Mouse (Mus musculus): ENCODE data around the gene Ankrd12. TPM values are rescaled to one million over a fixed set of nuclear protein-coding genes. Genes with fewer than 3 reads are reported as not detected.
"Not testable (repeated sequence)": the region's sequence is repeated elsewhere in the genome, so short reads cannot be mapped to it uniquely, and the experiment has no call there.

Ankrd12 gene
- polyA plus RNA-seq, 1 experiment from 2014 or later, result 135 TPM

DNA sequence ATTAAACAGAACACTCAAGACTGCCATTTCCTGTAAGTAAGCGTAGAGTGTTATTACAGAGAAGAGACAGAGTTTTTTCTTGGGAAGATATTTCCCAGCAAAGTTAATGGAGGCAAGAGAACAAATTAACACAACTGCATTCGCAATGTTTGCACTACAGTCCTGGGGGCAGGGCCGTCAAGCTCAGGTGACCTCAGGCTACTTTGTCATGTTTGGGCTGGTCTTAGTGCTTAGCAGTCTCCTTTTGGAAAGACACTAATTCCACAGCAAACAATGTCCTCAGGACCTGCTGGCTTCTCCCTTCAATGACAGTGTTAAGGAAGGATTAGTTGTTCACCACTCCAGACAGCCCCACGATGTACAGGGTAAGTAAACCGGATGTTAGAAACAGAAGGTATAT, 35.9 kb downstream of the Ankrd12 start:
- no peaks in the 10 kb centered on the region for H3K9me3 ChIP-seq
- ATAC-seq (replicated peaks), result no peak
- H3K36me3 ChIP-seq, result peaks cover 14% of the 10 kb centered on the region
- no peak overlapping the region for H3K4me3 ChIP-seq
- H3K9ac ChIP-seq (replicated peaks), result no peak overlapping the region
- WGBS, result 92% methylated on average over 5 of the region's 5 CpGs
- no peaks in the 10 kb centered on the region for H3K27me3 ChIP-seq
- H3K4me2 ChIP-seq (replicated peaks), result no peak overlapping the region
- H3K4me1 ChIP-seq, result no peaks in the 10 kb centered on the region
- H3K27ac ChIP-seq (replicated peaks), result no peak overlapping the region

DNA sequence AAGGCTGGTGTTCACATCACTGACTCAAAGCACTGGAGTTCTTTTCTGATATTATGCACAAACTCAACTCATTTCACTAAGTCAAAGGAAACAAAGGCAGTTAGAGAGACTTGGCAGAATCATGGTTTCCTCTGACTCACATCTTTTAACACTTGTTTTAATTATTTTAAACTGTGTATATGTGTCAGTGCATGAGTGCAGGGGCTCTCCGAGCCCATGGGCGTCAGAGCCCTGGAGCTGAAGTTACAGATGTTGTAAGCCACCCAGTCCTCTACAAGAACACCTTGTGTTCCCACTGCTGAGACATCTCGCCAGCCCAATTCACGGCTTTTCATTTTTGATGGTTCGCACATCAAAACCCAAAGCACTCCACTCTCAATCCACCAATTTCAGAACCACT, 43.6 kb downstream of the Ankrd12 start:
- no peak overlapping the region for H3K27ac ChIP-seq (replicated peaks)
- H3K4me2 ChIP-seq (replicated peaks), result no peak overlapping the region
- no peaks in the 10 kb centered on the region for H3K4me1 ChIP-seq
- H3K9ac ChIP-seq (replicated peaks), result no peak overlapping the region
- no peaks in the 10 kb centered on the region for H3K27me3 ChIP-seq
- 96% methylated on average over 5 of the region's 5 CpGs for WGBS
- peaks cover 17% of the 10 kb centered on the region; the same call in 1 of the 2 replicates for H3K36me3 ChIP-seq
- H3K4me3 ChIP-seq, result no peak overlapping the region
- ATAC-seq (replicated peaks), result no peak
- H3K9me3 ChIP-seq, result no peaks in the 10 kb centered on the region

DNA sequence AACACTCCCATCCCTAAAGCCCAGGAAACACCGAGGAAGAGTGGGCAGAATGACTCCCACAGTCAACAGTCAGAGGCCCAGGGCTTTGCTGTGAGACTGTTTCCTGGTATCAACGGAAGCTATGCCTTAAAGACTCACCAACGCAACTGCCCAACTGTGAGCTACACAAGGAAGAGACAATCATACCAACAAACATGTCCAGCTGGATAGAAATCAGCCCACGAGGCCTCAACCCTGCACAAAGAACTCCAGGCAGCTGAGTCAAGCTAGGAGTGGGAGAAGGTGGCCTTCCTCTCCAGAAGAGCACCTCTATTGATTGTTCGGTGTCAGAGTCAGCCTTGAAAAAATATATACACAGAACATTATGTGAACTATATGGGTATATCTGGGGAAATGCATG, 44.9 kb downstream of the Ankrd12 start:
- Histone ChIP-seq H3K36me3 (peaks cover 23% of the 10 kb centered on the region), H3K4me1 (no peaks in the 10 kb centered on the region), H3K9me3 (no peaks in the 10 kb centered on the region), H3K27me3 (no peaks in the 10 kb centered on the region), H3K27ac (replicated peaks) (no peak overlapping the region), H3K4me3 (no peak overlapping the region), H3K4me2 (replicated peaks) (no peak overlapping the region), H3K9ac (replicated peaks) (no peak overlapping the region)
- WGBS, result 89% methylated on average over 5 of the region's 5 CpGs
- ATAC-seq (replicated peaks), result no peak

DNA sequence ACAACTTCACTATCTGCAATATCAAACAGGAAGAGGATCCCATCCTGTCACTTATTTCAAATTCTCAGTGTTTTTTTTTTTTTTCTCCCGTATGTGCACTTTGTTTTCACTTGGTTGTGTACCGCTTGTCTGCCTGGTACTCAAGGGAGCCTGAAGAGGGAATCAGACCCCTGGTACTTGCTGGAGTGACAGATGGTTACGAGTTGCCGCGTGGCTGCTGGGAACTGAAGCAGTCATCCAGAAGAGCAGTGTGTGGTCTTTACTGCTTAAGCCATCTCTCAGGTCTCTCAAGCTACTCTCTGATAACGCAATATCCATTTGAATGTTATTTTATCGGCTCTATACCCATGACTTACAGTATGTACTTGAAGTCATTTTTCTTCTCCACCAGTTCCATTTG, 52.7 kb downstream of the Ankrd12 start:
- Histone ChIP-seq H3K9me3 (no peaks in the 10 kb centered on the region), H3K4me3 (no peak overlapping the region), H3K36me3 (peaks cover 45% of the 10 kb centered on the region), H3K4me1 (no peaks in the 10 kb centered on the region), H3K4me2 (replicated peaks) (no peak overlapping the region), H3K27me3 (no peaks in the 10 kb centered on the region), H3K9ac (replicated peaks) (no peak overlapping the region), H3K27ac (replicated peaks) (no peak overlapping the region)
- 90% methylated on average over 7 of the region's 7 CpGs for WGBS
- ATAC-seq (replicated peaks), result no peak

DNA sequence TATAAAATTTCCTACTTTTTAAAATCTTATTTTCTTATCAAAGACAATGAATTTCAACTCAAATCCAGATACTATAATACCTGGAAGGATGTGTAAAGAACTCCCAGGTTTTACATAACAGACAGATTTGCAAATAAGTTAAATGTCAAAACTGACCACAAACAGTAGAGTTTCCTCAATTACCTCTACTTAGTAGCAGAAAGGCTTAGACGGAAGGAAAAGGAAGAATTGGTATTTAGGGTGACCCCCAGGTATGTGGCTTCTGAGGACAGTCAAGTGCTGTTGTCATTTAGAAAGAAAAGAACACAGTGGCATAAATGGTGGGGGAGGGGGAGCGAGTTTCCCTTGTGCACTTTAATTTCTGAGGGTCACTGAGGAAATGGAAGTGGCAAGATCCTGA, 65.1 kb downstream of the Ankrd12 start:
- ATAC-seq (replicated peaks), result no peak
- WGBS, result 77% methylated on average over 2 of the region's 2 CpGs
- Histone ChIP-seq H3K27me3 (no peaks in the 10 kb centered on the region), H3K4me3 (no peak overlapping the region), H3K4me2 (replicated peaks) (no peak overlapping the region), H3K9ac (replicated peaks) (no peak overlapping the region), H3K9me3 (no peaks in the 10 kb centered on the region), H3K27ac (replicated peaks) (no peak overlapping the region), H3K36me3 (no peaks in the 10 kb centered on the region), H3K4me1 (no peaks in the 10 kb centered on the region)

DNA sequence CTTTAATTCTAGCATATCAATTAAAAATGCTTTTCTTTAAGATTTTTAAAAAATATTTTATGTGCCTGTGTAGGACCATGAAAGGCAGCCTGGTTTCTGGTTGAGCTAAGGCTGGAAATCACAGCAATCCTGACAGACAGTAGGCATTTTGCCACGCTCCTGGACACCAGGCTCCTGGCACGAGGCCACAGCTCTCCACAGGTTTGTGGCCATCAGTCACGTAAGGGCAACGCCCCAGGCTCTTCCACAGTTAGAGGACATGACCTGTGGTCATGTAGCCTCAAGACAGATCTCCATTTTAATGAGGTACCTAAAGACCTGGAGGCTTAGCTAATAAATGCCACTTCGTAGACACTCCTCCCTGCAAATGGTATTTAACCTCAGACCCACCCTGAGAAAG, 69.0 kb downstream of the Ankrd12 start:
- Histone ChIP-seq H3K9ac (replicated peaks) (no peak overlapping the region), H3K27me3 (no peaks in the 10 kb centered on the region), H3K9me3 (no peaks in the 10 kb centered on the region), H3K4me3 (no peak overlapping the region), H3K4me2 (replicated peaks) (no peak overlapping the region), H3K4me1 (no peaks in the 10 kb centered on the region), H3K36me3 (no peaks in the 10 kb centered on the region), H3K27ac (replicated peaks) (no peak overlapping the region)
- WGBS, result 75% methylated on average over 5 of the region's 5 CpGs
- no peak for ATAC-seq (replicated peaks)

DNA sequence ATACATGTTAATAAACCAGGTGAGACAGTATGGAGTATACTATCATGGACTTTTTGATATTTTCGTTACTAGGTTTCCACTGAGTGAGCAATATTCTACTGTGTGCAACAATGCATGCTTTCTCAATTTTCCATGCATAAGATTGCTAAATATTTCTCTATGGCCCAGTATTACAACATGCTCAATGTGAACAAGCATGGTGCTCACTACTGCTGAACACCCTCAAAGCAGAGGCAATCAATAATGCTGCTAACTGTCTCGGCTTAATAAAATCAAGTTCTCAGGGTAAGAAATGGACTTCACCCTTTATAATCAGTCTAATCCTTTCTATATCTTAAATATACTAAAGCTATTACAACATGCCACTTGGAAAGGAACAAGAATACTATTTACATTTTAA, 69.4 kb downstream of the Ankrd12 start:
- Histone ChIP-seq H3K36me3 (no peaks in the 10 kb centered on the region), H3K4me2 (replicated peaks) (no peak overlapping the region), H3K27ac (replicated peaks) (no peak overlapping the region), H3K9me3 (no peaks in the 10 kb centered on the region), H3K27me3 (no peaks in the 10 kb centered on the region), H3K4me3 (no peak overlapping the region), H3K4me1 (no peaks in the 10 kb centered on the region), H3K9ac (replicated peaks) (no peak overlapping the region)
- 94% methylated on average over 2 of the region's 2 CpGs for WGBS
- ATAC-seq (replicated peaks), result no peak

DNA sequence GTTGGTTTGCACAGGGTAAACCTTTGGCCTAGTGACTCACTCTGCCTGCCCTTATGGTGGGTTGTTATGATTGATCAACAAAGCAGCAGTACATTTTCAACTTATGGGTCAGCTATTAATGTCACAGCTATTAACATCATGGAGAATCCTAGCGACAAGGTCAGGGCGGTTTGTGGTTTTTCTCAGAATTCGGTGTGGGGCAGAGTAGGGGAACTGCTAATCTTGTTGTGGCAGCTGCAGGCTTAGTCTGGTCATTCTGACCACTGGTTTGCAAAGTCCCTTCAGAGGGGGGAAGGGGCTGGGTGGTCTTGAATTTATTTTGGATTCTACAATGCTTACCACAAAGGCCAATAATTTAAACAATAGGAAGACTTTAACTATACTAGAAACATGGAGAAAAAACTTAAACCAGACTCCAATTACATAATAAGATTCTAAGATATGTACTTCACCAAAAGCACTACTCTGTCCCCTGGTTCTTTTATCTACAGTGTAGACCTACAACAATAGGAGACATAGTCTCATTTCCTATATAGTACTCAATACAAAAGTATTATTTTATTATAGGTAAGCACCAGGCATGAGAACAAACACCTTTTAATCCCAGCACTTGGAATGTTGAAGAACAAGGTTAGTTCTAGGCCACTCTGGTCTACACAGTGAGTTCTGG, 88.6 kb downstream of the Ankrd12 start:
- ATAC-seq (replicated peaks), result no peak
- Histone ChIP-seq H3K27ac (replicated peaks) (no peak overlapping the region), H3K4me3 (no peak overlapping the region), H3K9me3 (no peaks in the 10 kb centered on the region), H3K4me1 (no peaks in the 10 kb centered on the region), H3K36me3 (peaks cover 10% of the 10 kb centered on the region), H3K4me2 (replicated peaks) (no peak overlapping the region), H3K9ac (replicated peaks) (no peak overlapping the region), H3K27me3 (no peaks in the 10 kb centered on the region)
- 92% methylated on average over 3 of the region's 3 CpGs for WGBS

DNA sequence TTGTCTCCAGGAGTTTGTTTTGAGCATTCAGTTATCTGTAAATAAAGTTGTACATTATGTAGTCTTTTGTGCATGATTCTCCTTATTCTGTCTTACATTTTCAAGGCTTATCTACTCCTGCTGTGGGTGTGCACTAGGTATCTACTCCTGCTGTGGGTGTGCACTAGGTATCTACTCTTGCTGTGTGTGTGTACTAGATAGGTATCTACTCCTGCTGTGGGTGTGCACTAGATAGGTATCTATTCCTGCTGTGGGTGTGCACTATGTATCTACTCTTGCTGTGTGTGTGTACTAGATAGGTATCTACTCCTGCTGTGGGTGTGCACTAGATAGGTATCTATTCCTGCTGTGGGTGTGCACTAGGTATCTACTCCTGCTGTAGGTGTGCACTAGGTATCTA, 100.2 kb downstream of the Ankrd12 start:
- H3K4me3 ChIP-seq; H3K4me2 ChIP-seq (replicated peaks); H3K4me1 ChIP-seq; H3K27me3 ChIP-seq; H3K9ac ChIP-seq (replicated peaks); ATAC-seq (replicated peaks); H3K27ac ChIP-seq (replicated peaks); H3K9me3 ChIP-seq: not testable (repeated sequence)
- H3K36me3 ChIP-seq, result peaks cover 25% of the 10 kb centered on the region; the same call in 1 of the 2 replicates

DNA sequence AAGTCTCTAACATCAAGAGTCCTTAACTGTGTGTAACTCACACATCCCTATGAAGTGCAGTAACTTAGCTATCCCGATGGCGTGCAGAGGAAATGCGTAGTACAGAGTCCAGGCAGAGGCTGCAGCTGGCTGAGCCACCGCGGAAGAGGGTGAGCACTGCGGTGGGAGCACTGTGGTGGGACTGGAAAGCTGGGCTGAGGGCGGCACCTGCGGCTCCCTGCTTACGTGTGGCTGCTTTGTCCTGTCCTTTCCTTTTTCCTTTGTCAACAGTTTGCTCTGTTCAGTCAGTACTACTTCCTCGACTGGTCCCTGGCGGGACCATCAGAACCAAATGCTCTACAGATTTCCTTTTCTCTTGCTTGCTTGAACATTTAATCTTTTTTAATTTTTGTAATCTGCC, 109.1 kb downstream of the Ankrd12 start:
- no peak for ATAC-seq (replicated peaks)

DNA sequence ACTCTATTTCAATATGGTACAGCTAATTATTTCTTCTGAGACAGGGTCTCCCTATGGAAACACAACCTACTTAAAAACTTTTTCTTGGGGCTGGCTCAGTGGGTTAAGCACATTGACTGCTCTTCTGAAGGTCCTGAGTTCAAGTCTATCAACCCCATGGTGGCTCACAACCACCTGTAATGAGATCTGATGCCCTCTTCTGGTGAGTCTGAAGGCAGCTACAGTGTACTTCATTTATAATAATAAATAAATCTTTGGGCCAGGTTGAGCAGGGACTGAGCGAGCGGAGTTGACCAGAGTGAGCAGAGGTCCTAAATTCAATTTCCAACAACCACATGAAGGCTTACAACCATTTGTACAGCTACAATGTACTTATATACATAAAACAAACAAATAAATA, 114.6 kb downstream of the Ankrd12 start:
- H3K4me2 ChIP-seq (replicated peaks), result no peak overlapping the region
- H3K4me1 ChIP-seq, result no peaks in the 10 kb centered on the region
- H3K9ac ChIP-seq (replicated peaks), result no peak overlapping the region
- no peak overlapping the region for H3K4me3 ChIP-seq
- no peak for ATAC-seq (replicated peaks)
- H3K36me3 ChIP-seq, result no peaks in the 10 kb centered on the region; the same call in 1 of the 2 replicates
- H3K27ac ChIP-seq (replicated peaks), result no peak overlapping the region
- WGBS, result 95% methylated on average over 2 of the region's 2 CpGs
- H3K9me3 ChIP-seq, result no peaks in the 10 kb centered on the region
- no peaks in the 10 kb centered on the region for H3K27me3 ChIP-seq

More for the DNA sequence above, 109.1 kb downstream of the Ankrd12 start:
- Histone ChIP-seq H3K36me3 (peaks cover 13% of the 10 kb centered on the region), H3K4me1 (no peaks in the 10 kb centered on the region), H3K4me3 (no peak overlapping the region), H3K27me3 (no peaks in the 10 kb centered on the region), H3K9me3 (no peaks in the 10 kb centered on the region), H3K9ac (replicated peaks) (no peak overlapping the region), H3K4me2 (replicated peaks) (no peak overlapping the region), H3K27ac (replicated peaks) (no peak overlapping the region)
- WGBS, result 62% methylated on average over 11 of the region's 11 CpGs

DNA sequence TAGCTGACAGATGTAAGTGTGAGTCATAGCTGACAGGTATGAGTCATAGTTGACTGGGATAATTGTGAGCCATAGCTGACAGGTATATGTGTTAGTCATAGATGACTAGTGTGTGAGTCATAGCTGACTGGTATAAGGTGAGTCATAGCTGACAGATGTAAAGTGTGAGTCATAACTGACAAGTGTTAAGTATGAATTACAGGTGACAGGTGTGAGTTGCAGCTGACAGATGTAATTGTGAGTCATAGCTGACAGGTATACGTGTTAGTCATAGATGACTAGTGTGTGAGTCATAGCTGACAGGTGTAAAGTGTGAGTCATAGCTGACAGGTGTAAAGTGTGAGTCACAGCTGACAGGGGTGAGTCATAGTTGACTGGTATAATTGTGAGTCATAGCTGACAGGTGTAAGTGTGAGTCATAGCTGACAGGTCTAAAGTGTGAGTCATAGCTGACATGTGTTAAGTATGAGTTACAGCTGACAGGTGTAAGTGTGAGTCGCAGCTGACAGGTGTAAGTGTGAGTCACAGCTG, 115.2 kb downstream of the Ankrd12 start:
- Histone ChIP-seq H3K27me3 (no peaks in the 10 kb centered on the region), H3K4me3 (no peak overlapping the region), H3K9me3 (no peaks in the 10 kb centered on the region), H3K4me1 (no peaks in the 10 kb centered on the region), H3K27ac (replicated peaks) (no peak overlapping the region), H3K4me2 (replicated peaks) (no peak overlapping the region), H3K9ac (replicated peaks) (no peak overlapping the region), H3K36me3 (no peaks in the 10 kb centered on the region)
- WGBS, result 85% methylated on average over 2 of the region's 2 CpGs
- no peak; the same call in 1 of the 2 replicates for ATAC-seq (replicated peaks)

DNA sequence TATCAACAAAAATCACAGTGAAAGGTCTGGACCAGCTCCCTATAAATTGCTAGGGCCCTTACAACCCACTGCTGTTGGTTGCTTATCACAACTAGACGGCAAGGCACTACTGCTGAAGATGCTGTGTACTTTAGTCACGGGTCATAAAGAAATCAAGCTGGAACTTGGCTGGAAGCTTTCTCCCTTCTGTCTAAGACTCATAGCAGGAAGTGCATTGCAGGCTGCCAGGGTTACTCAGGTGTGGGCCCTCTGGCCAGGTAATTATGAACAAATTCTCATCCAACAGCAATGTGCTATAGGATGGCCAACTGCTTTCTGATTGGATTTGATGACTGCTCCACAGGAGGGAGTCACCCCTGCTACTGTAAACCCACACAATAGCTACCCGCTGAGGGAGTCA, 117.9 kb downstream of the Ankrd12 start:
- no peak overlapping the region for H3K4me2 ChIP-seq (replicated peaks)
- no peaks in the 10 kb centered on the region for H3K4me1 ChIP-seq
- no peak overlapping the region for H3K9ac ChIP-seq (replicated peaks)
- no peaks in the 10 kb centered on the region for H3K9me3 ChIP-seq
- ATAC-seq (replicated peaks), result no peak
- no peak overlapping the region for H3K27ac ChIP-seq (replicated peaks)
- no peak overlapping the region for H3K4me3 ChIP-seq
- 91% methylated on average over 3 of the region's 3 CpGs for WGBS
- H3K27me3 ChIP-seq, result no peaks in the 10 kb centered on the region
- H3K36me3 ChIP-seq, result no peaks in the 10 kb centered on the region
